Mouse (Mus musculus) bone marrow macrophage, adult 2 months (primary cell): ENCODE measurements around the gene Pbx1.

ENCODE experiments used
- CTCF ChIP-seq: IDR thresholded peaks from 2 replicates; pipeline ENCODE4 v1.5.1; 2012; ENCODE audit warnings: low read depth, mild to moderate bottlenecking, low read length, moderate library complexity
- POLR2A ChIP-seq: IDR thresholded peaks from 2 replicates; pipeline ENCODE4 v1.6.1; 2012; ENCODE audit warnings: mild to moderate bottlenecking, low read depth, low read length, borderline replicate concordance

GRCm38 (mm10) chr1:168215896-168216747 lies 215.9 kb downstream of the Pbx1 start:
- TF ChIP-seq POLR2A (no peak), CTCF (no peak)
